Mouse (Mus musculus) limb, embryonic 10.5 days (tissue): ENCODE results near the gene Zic4. TPM values are rescaled to one million over a fixed set of nuclear protein-coding genes. Genes with fewer than 3 reads are reported as not detected.
A peak's percentile ranks its signal among the peaks of the same experiment; 100 is the strongest.

Experiments used
- DNase-seq: peaks from one replicate; pipeline ENCODE4 v3.0.0-alpha.2; 2017; ENCODE audit warnings: low spot score
- H3K27ac ChIP-seq: fragments of 300-500 bp; sonication (generic); 2 replicates; pipeline ENCODE4 v1.5.1; 2016; ENCODE audit warnings: mild to moderate bottlenecking
- H3K27me3 ChIP-seq: fragments of 300-500 bp; sonication (generic); 2 replicates; pipeline ENCODE4 v1.6.1; 2016; ENCODE audit warnings: low read depth, mild to moderate bottlenecking; ENCODE audit not compliant: poor library complexity, severe bottlenecking
- H3K36me3 ChIP-seq: fragments of 300-500 bp; sonication (generic); 2 replicates; pipeline ENCODE4 v1.6.1; 2016; ENCODE audit warnings: mild to moderate bottlenecking, moderate library complexity
- H3K4me1 ChIP-seq: fragments of 300-500 bp; sonication (generic); 2 replicates; pipeline ENCODE4 v1.6.1; 2016
- H3K4me3 ChIP-seq: fragments of 300-500 bp; sonication (generic); 2 replicates; pipeline ENCODE4 v1.5.1; 2016; ENCODE audit warnings: mild to moderate bottlenecking, moderate library complexity
- H3K9me3 ChIP-seq: fragments of 300-500 bp; sonication (generic); replicated peaks from 2 replicates; pipeline ENCODE4 v1.6.1; 2016; ENCODE audit warnings: mild to moderate bottlenecking
- WGBS: fragments of 180-500 bp; shearing (Covaris S2); methylation state at CpG from one replicate; pipeline ENCODE4 v1.1.7; 2016; 5-methylcytosine and 5-hydroxymethylcytosine counted together
- polyA plus RNA-seq: library from polyadenylated mRNA; unstranded; fragments of >200 nt; fragmentation: Nextera tagmentation; extraction: Ambion mirVana; gene quantifications from 2 replicates; pipeline ENCODE4 v1.2.1, GENCODE M21; 2016

Zic4 gene
- polyA plus RNA-seq: 0.05 and 0.24 TPM in 2 replicates

DNA sequence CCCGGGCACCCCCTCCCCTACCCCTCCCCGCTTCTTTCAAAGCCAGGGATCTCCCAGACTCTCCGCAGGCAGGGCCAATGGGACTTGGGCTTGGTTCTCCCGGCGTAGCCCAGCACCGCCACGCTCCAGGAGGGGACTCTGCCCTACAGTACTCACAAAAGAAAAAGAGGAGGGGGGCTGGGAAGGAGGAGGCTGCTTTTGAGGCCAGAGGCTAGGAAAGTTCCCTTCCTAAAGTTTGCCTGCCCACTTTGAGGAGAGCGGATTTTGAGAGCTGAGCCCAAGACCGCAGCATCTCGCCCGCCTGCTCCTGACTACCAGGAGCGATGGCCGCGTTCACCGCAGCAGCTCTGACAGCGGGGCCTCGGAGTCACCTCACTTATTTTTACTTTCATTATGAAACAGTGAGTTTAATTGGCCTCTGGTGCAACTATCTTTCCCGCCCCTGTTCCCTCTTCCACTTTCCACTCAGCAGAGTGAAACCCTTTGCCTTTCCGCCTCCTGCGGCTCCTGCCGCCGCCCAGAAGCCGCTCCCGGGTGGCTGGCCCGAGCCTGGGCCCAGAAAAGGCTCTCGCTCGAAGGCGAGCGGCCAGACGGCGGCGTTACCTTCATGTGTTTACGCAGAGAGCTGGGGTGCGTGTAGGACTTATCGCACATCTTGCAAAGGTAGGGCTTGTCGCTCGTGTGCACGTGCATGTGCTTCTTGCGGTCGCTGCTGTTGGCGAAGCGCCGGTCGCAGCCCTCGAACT, at the start of gene Zic4:
Zic4 (plus strand) TSS at position 558 of the 746 bp plus-strand sequence.
- Histone ChIP-seq H3K27me3 (peaks cover 100% of the 10 kb centered on the region), H3K9me3 (no peaks in the 10 kb centered on the region), H3K36me3 (no peaks in the 10 kb centered on the region), H3K27ac (no peak within 1 kb of the TSS), H3K4me1 (peaks cover 21% of the 10 kb centered on the region), H3K4me3 (peak within 1 kb of the TSS; percentile 38)
- DNase-seq: peak; percentile 79
- under 1% methylated on average over 45 of the region's 45 CpGs for WGBS

GRCm38 (mm10) chr9:91347591-91347990, 14.6 kb upstream of the Zic4 start:
- 68% methylated on average over 2 of the region's 2 CpGs for WGBS
- Histone ChIP-seq H3K4me1 (peaks cover 5% of the 10 kb centered on the region), H3K36me3 (no peaks in the 10 kb centered on the region), H3K4me3 (no peak overlapping the region), H3K27me3 (peaks cover 65% of the 10 kb centered on the region), H3K27ac (no peak overlapping the region), H3K9me3 (no peaks in the 10 kb centered on the region)
- DNase-seq: no peak

DNA sequence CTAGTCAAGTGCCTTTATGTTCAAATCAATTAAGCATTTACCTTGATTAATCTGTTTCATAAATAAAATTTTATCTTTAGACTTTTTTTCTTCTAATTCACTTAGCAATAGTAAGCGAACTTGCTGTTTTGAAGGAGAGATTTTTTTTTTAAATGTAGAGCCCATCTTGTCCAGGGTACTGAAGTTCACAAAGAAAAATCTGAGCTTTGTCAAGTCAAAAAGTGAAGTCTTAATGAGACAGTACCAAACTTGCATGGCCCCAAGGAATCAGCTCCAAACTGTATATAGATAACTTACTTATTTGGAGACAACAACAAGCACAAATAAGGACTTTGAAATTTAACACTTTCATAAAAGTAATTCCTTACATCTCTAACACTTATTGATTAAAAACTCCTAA, 13.5 kb upstream of the Zic4 start:
- 42% methylated on average over 1 of the region's 1 CpGs for WGBS
- Histone ChIP-seq H3K27me3 (peaks cover 76% of the 10 kb centered on the region), H3K36me3 (no peaks in the 10 kb centered on the region), H3K27ac (no peak overlapping the region), H3K9me3 (no peaks in the 10 kb centered on the region), H3K4me1 (peaks cover 7% of the 10 kb centered on the region), H3K4me3 (no peak overlapping the region)
- DNase-seq: no peak

- no peaks in the 10 kb centered on the region for H3K9me3 ChIP-seq
- no peaks in the 10 kb centered on the region for H3K36me3 ChIP-seq
- H3K4me3 ChIP-seq: peak overlapping the region; percentile 32; the same call in 1 of the 2 replicates
- no peak for DNase-seq
- no peak overlapping the region for H3K27ac ChIP-seq
- WGBS: 2% methylated on average over 16 of the region's 16 CpGs
- peaks cover 10% of the 10 kb centered on the region for H3K4me1 ChIP-seq
- H3K27me3 ChIP-seq: peaks cover 88% of the 10 kb centered on the region
Measured at GRCm38 (mm10) chr9:91350211-91350791, 11.9 kb upstream of the Zic4 start.

DNA sequence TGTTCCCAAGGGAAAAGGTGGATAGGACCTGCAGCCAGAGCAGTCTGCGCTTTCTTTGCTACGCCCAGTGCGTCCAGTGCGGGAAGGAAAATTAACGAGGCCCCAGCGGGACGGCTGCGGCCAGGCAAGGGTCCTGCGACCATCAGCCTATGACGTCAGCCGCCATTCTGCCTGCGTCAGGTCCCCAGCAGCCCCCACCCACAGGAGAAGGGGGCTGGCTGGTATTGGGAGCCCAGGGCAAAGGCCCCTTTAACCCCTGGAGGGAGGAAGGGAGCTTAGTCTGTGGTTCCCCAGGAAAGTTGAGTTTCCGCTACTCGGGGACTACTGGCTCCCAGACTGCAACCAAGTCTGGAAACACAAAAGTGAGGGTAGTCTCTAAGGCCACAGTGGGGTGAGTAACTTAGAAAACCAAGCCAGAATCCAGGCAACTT, 11.3 kb upstream of the Zic4 start:
- Histone ChIP-seq H3K9me3 (no peaks in the 10 kb centered on the region), H3K27ac (no peak overlapping the region), H3K27me3 (peaks cover 94% of the 10 kb centered on the region), H3K4me1 (peaks cover 16% of the 10 kb centered on the region), H3K4me3 (peak overlapping the region; percentile 32), H3K36me3 (no peaks in the 10 kb centered on the region)
- DNase-seq: peak; percentile 66
- 0% methylated on average over 14 of the region's 14 CpGs for whole genome bisulfite sequencing

- no peak overlapping the region for H3K4me3 ChIP-seq
- H3K27ac ChIP-seq: no peak overlapping the region
- no peak for DNase-seq
- peaks cover 95% of the 10 kb centered on the region for H3K27me3 ChIP-seq
- no peaks in the 10 kb centered on the region for H3K9me3 ChIP-seq
- H3K4me1 ChIP-seq: peaks cover 18% of the 10 kb centered on the region
- H3K36me3 ChIP-seq: no peaks in the 10 kb centered on the region
- 2% methylated on average over 5 of the region's 5 CpGs for WGBS
Measured at GRCm38 (mm10) chr9:91351361-91351760, 10.9 kb upstream of the Zic4 start.

- DNase-seq: peak; percentile 56
- Histone ChIP-seq H3K36me3 (no peaks in the 10 kb centered on the region), H3K27me3 (peaks cover 99% of the 10 kb centered on the region), H3K4me1 (peaks cover 18% of the 10 kb centered on the region), H3K27ac (no peak overlapping the region), H3K9me3 (no peaks in the 10 kb centered on the region), H3K4me3 (no peak overlapping the region)
- under 1% methylated on average over 13 of the region's 13 CpGs for WGBS
Measured at GRCm38 (mm10) chr9:91351961-91352411, 10.2 kb upstream of the Zic4 start.

DNA sequence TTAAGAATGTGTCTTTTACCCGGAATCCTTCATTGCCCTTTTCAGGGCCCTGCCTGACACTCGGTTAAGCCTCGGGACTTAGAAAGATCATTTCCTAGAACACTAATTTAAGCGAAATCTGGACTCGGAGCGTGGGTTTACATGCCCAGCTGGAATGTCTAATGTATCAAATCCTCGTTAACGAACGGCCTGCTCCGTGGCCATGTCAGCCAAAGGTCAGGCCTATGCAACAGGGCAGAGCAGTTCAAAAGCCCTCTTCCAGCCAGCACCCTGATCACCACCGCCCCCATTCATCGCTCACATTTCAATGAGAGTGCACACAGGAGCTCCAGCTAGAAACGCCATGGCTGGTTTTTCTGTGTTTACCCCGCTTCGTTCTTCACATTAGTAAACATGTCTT, 9.4 kb upstream of the Zic4 start:
- DNase-seq: peak; percentile 57
- no peak overlapping the region for H3K4me3 ChIP-seq
- no peak overlapping the region for H3K27ac ChIP-seq
- no peaks in the 10 kb centered on the region for H3K36me3 ChIP-seq
- WGBS: under 1% methylated on average over 15 of the region's 15 CpGs
- peaks cover 18% of the 10 kb centered on the region for H3K4me1 ChIP-seq
- no peaks in the 10 kb centered on the region for H3K9me3 ChIP-seq
- peaks cover 100% of the 10 kb centered on the region for H3K27me3 ChIP-seq

GRCm38 (mm10) chr9:91353551-91354433, 8.4 kb upstream of the Zic4 start:
- no peaks in the 10 kb centered on the region for H3K36me3 ChIP-seq
- peaks cover 18% of the 10 kb centered on the region for H3K4me1 ChIP-seq
- no peak overlapping the region for H3K4me3 ChIP-seq
- no peaks in the 10 kb centered on the region for H3K9me3 ChIP-seq
- DNase-seq: peak; percentile 55
- no peak overlapping the region for H3K27ac ChIP-seq
- peaks cover 100% of the 10 kb centered on the region for H3K27me3 ChIP-seq
- WGBS: 2% methylated on average over 37 of the region's 37 CpGs

DNA sequence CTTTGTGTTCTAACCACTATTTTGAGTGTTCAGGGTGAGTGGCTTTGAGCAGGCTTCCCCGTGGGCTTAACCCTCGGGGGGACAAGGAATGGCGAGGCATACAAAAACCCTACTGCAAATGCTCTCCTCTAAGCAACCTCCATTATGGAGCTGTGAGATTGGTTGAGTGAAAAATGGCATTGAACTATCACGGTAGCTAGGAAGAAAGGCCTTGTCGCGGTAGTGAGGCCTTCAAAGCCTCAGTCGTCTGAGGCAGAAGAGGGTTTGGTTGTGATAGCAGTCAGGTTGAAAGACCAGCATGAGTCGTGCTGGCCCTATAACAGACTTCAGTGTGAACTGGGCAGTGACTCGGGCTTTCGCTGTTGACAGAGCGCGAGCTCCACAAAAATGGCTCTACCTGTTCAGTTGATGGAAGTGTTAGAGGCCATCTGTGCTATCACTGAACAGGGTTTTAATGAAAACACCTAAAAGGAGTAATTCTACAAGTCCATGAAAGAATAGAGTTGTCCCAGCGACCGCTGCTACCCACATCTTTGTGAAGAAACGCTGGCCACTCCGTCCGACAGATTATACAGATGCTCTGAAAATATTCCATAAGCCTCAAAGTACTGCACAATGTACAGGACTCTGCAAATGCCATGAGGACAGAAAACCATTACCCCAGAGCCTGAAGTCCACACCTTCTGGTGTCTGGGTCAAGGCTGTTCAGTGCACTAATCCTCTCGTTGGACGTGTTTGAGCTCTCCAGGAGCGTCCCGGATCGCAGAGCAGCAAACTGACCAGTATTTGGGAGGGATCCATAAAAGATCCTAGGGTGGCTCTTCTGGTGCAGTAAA, 7.6 kb upstream of the Zic4 start:
- peaks cover 18% of the 10 kb centered on the region for H3K4me1 ChIP-seq
- no peaks in the 10 kb centered on the region for H3K36me3 ChIP-seq
- 3% methylated on average over 22 of the region's 22 CpGs for WGBS
- H3K27me3 ChIP-seq: peaks cover 100% of the 10 kb centered on the region
- H3K9me3 ChIP-seq: no peaks in the 10 kb centered on the region
- no peak for DNase-seq
- no peak overlapping the region for H3K27ac ChIP-seq
- no peak overlapping the region for H3K4me3 ChIP-seq

DNA sequence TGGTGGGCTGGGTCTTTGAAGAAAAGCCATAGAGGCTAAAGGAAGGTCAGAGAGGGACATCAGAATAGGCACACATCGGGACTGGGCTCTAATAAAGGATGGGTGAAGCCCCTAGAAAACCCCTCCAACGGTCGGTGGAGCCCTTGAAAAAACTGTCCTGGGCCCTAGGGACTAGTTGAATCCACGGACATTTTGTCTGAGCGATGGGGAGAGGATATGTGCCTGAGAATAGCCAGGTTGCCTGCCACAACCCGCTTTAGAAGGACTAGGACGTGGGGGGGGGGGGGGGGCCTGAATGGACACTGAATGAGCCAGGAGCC, 7.0 kb upstream of the Zic4 start:
- peaks cover 100% of the 10 kb centered on the region for H3K27me3 ChIP-seq
- no peak for DNase-seq
- H3K4me3 ChIP-seq: peak overlapping the region; percentile 44
- H3K36me3 ChIP-seq: no peaks in the 10 kb centered on the region
- no peak overlapping the region for H3K27ac ChIP-seq
- WGBS: under 1% methylated on average over 7 of the region's 7 CpGs
- H3K9me3 ChIP-seq: no peaks in the 10 kb centered on the region
- H3K4me1 ChIP-seq: peaks cover 18% of the 10 kb centered on the region

DNA sequence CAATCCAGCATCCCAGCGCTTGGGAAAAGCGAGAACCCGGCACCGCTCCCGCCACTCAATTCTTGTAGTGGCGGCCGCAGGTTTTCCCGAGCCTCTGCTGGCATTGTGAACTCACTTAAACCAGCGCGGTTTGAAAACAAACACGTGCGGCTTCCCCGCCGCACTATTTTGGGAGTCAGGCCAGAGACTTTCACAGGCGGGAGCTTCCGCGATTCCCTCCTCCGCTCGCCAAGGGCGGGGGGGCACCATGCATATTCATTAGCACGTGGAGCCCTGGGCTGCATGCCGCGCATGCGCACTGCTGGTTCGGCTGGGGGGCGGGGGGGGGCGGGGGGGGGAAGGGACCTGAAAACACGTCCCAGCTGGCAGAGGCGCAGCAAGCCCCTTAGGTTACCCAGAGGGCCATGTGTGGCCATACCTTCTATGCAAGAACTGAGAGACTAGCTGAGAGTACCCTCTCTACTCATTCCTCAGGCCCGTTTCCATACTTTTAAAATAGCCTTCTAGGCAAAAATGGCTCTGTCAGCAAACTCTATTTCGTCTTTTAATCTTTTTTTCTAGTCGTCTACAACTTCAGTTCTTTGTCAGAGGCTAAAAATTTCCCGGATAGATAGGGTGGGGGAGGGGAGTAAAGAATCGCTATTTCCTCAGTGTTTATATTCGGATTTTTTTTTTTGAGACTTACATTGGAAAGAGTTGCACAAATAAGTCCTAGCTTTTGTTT, 6.4 kb upstream of the Zic4 start:
- H3K27me3 ChIP-seq: peaks cover 100% of the 10 kb centered on the region
- peak; percentile 77 for DNase-seq
- peak overlapping the region; percentile 44 for H3K4me3 ChIP-seq
- H3K36me3 ChIP-seq: no peaks in the 10 kb centered on the region
- H3K27ac ChIP-seq: no peak overlapping the region
- H3K4me1 ChIP-seq: peaks cover 16% of the 10 kb centered on the region
- no peaks in the 10 kb centered on the region for H3K9me3 ChIP-seq
- WGBS: under 1% methylated on average over 33 of the region's 35 CpGs
